Mouse (Mus musculus) heart, embryonic 10.5 days (tissue): Measurements from ENCODE around the gene Lamtor3. TPM values are rescaled to one million over a fixed set of nuclear protein-coding genes. Genes with fewer than 3 reads are reported as not detected.
A peak's percentile ranks its signal among the peaks of the same experiment; 100 is the strongest.
"Not testable (repeated sequence)": the region's sequence is repeated elsewhere in the genome, so short reads cannot be mapped to it uniquely, and the experiment has no call there.

Experiments
- DNase-seq: peaks from one replicate; pipeline ENCODE4 v3.0.0-alpha.2; 2017; ENCODE audit warnings: low spot score
- H3K27ac ChIP-seq: fragments of 300-500 bp; sonication (generic); 2 replicates; pipeline ENCODE4 v1.5.1; 2016; ENCODE audit warnings: mild to moderate bottlenecking
- H3K27me3 ChIP-seq: fragments of 300-500 bp; sonication (generic); 2 replicates; pipeline ENCODE4 v1.6.1; 2016; ENCODE audit warnings: mild to moderate bottlenecking; ENCODE audit not compliant: poor library complexity, insufficient read depth, severe bottlenecking
- H3K36me3 ChIP-seq: fragments of 300-500 bp; sonication (generic); 2 replicates; pipeline ENCODE4 v1.6.1; 2016; ENCODE audit warnings: mild to moderate bottlenecking, moderate library complexity
- H3K4me1 ChIP-seq: fragments of 300-500 bp; sonication (generic); 2 replicates; pipeline ENCODE4 v1.6.1; 2016; ENCODE audit warnings: mild to moderate bottlenecking
- H3K4me3 ChIP-seq: fragments of 300-500 bp; sonication (generic); 2 replicates; pipeline ENCODE4 v1.5.1; 2016; ENCODE audit warnings: mild to moderate bottlenecking, moderate library complexity
- H3K9me3 ChIP-seq: fragments of 300-500 bp; sonication (generic); 2 replicates; pipeline ENCODE4 v1.6.1; 2016; ENCODE audit warnings: mild to moderate bottlenecking, moderate library complexity
- WGBS: fragments of 180-500 bp; shearing (Covaris S2); methylation state at CpG from one replicate; pipeline ENCODE4 v1.1.7; 2016; 5-methylcytosine and 5-hydroxymethylcytosine counted together
- polyA plus RNA-seq: library from polyadenylated mRNA; unstranded; fragments of >200 nt; fragmentation: Nextera tagmentation; extraction: Ambion mirVana; gene quantifications from 2 replicates; pipeline ENCODE4 v1.2.1, GENCODE M21; 2016

The Lamtor3 gene
- polyA plus RNA-seq, 1 experiment from 2014 or later: 99.2 TPM

DNA sequence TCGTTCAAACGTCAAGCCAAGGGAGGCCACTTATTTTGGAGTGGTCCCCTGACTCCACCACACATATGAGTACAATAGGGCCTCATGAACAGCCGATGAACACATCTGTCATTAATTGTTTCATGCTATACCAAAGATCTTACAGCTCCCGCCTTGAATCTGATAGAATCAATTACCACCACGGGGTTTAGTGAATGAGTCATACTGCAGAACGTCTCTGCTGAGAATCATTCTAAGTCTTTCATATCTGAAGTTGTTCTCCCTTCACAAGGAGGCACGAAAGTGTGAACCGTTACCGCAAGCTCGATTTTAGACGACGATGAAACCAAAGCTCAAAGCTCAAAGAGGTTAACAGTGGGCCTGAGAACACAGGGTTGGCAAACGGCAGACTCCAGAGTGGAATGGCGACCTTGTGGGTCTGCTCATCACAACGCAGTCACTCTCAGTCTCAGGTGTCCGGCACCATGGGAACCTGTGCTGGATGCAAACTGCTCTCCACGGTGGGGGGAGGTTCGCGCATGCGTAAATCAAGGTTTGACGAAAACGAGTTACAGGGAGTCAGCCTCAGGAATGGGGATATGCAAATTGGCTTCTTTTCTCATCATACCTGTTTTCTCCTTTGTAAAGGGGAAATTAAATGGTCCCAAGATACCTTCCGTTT is 36.1 kb downstream of the Lamtor3 start:
- Histone ChIP-seq H3K36me3 (no peaks in the 10 kb centered on the region), H3K9me3 (no peaks in the 10 kb centered on the region), H3K27ac (no peak overlapping the region), H3K4me1 (peaks cover 30% of the 10 kb centered on the region), H3K27me3 (no peaks in the 10 kb centered on the region), H3K4me3 (no peak overlapping the region)
- WGBS: 61% methylated on average over 23 of the region's 23 CpGs
- no peak for DNase-seq

GRCm38 (mm10) chr3:137955560-137956081 is 37.3 kb downstream of the Lamtor3 start:
- Histone ChIP-seq H3K36me3 (no peaks in the 10 kb centered on the region), H3K4me1 (peaks cover 27% of the 10 kb centered on the region), H3K9me3 (no peaks in the 10 kb centered on the region), H3K27ac (peak overlapping the region; percentile 67), H3K27me3 (no peaks in the 10 kb centered on the region), H3K4me3 (peak overlapping the region; percentile 45)
- 21% methylated on average over 16 of the region's 16 CpGs for WGBS
- DNase-seq: peak; percentile 82

DNA sequence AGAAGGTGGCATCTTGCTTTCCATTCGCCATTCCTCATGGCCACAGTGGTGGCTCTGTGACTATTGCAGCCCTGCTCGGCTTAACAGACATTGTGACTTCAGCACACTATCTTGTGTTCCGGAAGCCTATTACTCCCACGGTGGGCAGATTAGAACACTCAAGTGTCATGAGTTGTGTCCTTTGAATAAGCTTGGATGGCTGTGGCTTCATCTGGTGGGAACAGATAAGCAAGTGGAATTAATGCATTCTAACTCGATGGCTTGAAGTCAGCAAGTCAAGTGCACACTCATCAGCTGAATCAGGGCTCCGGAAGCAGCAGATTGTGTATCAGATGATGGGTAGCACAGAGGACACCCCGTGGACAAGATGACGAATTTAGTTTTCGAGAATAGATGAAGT is 39.6 kb downstream of the Lamtor3 start:
- Histone ChIP-seq H3K4me1 (peaks cover 20% of the 10 kb centered on the region), H3K36me3 (no peaks in the 10 kb centered on the region), H3K27ac (no peak overlapping the region), H3K9me3 (no peaks in the 10 kb centered on the region), H3K27me3 (no peaks in the 10 kb centered on the region), H3K4me3 (no peak overlapping the region)
- DNase-seq: no peak
- 52% methylated on average over 9 of the region's 9 CpGs for WGBS

GRCm38 (mm10) chr3:137958352-137958751 is 40.0 kb downstream of the Lamtor3 start:
- Histone ChIP-seq H3K9me3 (no peaks in the 10 kb centered on the region), H3K4me1 (peaks cover 15% of the 10 kb centered on the region), H3K36me3 (no peaks in the 10 kb centered on the region), H3K4me3 (no peak overlapping the region), H3K27ac (no peak overlapping the region), H3K27me3 (no peaks in the 10 kb centered on the region)
- 89% methylated on average over 4 of the region's 4 CpGs for WGBS
- no peak for DNase-seq

DNA sequence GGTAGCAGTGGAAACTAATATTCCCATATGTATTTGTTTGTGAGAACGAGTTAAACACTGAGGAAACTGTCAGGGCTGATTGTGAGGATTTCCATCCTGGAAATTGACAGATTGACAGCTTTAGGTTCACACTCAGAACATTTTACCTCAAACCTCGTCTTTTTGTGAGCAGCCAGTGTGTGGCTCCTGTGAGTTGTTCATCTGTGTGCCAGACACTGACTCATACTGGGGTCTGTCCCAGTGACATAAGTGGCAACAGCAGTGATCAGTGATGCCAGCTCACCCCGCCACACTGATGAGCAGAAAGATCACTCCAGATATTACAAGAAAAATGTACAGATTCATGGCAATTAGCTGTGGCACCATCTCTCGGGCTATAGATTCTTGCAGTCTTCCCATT is 41.1 kb downstream of the Lamtor3 start:
- H3K4me1 ChIP-seq: peaks cover 12% of the 10 kb centered on the region; the same call in 1 of the 2 replicates
- WGBS: 70% methylated on average over 4 of the region's 4 CpGs
- H3K27ac ChIP-seq: no peak overlapping the region
- DNase-seq: no peak
- no peaks in the 10 kb centered on the region for H3K9me3 ChIP-seq
- no peaks in the 10 kb centered on the region for H3K36me3 ChIP-seq
- no peak overlapping the region for H3K4me3 ChIP-seq
- no peaks in the 10 kb centered on the region for H3K27me3 ChIP-seq

GRCm38 (mm10) chr3:137961736-137962385 is 43.6 kb downstream of the Lamtor3 start:
- 48% methylated on average over 8 of the region's 8 CpGs for WGBS
- 0 out of 2 replicates have a peak overlapping the region, but pooled peaks have one; percentile 23 for H3K27ac ChIP-seq

DNA sequence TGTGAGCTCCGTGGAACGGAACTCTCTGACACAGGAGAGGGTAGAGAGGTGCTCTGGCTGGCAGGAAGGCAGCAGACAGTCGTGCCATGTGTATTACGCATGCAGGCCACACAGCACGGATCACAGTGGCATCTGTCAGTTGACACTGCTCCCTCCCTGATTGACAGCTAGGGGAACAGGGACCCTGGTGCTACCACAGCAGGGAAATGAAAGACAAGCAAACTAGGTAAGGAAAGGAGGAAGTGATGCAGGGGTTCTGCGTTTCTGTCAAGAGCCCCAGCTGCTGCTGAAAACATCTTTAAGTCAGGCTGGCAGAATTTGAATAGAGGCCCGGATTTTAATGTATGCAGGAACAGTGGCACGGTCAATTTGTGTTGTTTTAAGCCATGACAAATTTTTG is 45.2 kb downstream of the Lamtor3 start:
- WGBS: 69% methylated on average over 8 of the region's 8 CpGs
- no peak overlapping the region for H3K4me3 ChIP-seq
- H3K27ac ChIP-seq: no peak overlapping the region
- no peaks in the 10 kb centered on the region for H3K36me3 ChIP-seq
- peaks cover 15% of the 10 kb centered on the region for H3K4me1 ChIP-seq
- H3K27me3 ChIP-seq: no peaks in the 10 kb centered on the region
- DNase-seq: no peak
- no peaks in the 10 kb centered on the region for H3K9me3 ChIP-seq

More at GRCm38 (mm10) chr3:137961736-137962385, 43.6 kb downstream of the Lamtor3 start:
- no peaks in the 10 kb centered on the region for H3K27me3 ChIP-seq
- no peaks in the 10 kb centered on the region for H3K9me3 ChIP-seq
- no peaks in the 10 kb centered on the region for H3K36me3 ChIP-seq
- H3K4me3 ChIP-seq: no peak overlapping the region
- peaks cover 12% of the 10 kb centered on the region; the same call in 1 of the 2 replicates for H3K4me1 ChIP-seq
- DNase-seq: no peak

DNA sequence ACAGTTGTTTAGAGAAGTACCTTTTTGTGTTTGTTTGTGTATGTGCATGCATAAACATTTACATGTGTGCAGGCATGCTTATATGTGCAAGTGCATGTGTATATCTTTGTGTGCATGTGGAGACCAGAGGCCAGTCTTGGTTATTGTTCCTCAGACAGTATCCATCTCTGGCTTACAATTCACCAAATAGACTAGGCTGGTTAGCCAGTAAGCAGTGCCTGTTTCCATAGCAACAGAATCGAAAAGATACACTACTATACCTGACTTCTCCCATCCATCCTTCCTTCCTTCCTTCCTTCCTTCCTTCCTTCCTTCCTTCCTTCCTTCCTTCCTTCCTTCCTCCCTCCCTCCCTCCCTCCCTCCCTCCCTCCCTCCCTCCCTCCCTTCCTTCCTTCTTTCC is 45.7 kb downstream of the Lamtor3 start:
- DNase-seq, H3K27ac ChIP-seq, H3K9me3 ChIP-seq, H3K4me3 ChIP-seq, H3K27me3 ChIP-seq, H3K36me3 ChIP-seq: not testable (repeated sequence)
- H3K4me1 ChIP-seq: peaks cover 20% of the 10 kb centered on the region
- WGBS: 76% methylated on average over 1 of the region's 1 CpGs

DNA sequence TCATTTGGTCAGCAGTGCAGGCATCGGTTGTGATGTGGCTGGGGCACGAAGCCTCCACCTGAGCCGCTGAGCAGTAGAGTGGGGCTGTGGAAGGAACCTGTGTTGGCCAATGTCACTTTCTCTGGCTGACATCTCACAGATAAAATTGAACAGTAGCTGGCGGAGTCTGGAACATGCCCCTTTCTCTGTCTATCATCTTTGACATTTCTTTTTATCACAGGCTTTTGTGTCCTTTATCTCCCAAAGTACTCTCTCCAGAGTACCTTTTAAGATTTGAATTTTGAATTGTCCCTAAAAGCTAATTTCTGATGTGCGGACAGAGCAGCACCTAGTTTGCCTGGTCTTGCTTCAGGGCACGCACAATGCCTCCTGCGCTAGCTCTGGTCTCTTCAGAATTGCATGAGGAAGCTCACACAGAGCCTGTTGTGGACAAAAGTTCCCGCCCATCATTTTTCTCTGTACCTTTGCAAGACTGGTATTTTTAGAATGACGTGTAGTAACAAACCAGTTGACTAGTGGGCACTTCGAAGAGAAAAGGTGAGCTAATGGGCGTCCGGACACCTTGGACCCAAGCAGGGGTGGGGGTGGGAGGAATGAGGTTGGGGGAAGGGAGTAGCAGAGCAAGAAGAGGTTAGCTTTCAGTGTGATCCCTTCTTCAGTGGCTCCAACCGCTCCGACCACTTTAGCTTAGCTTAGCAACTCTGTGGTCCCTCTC is 50.0 kb downstream of the Lamtor3 start:
- Histone ChIP-seq H3K27ac (peak overlapping the region; percentile 80), H3K4me3 (peak overlapping the region; percentile 22; the same call in 1 of the 2 replicates), H3K27me3 (no peaks in the 10 kb centered on the region), H3K9me3 (no peaks in the 10 kb centered on the region), H3K4me1 (peaks cover 33% of the 10 kb centered on the region), H3K36me3 (no peaks in the 10 kb centered on the region)
- WGBS: 51% methylated on average over 14 of the region's 14 CpGs
- peak; percentile 84 for DNase-seq

DNA sequence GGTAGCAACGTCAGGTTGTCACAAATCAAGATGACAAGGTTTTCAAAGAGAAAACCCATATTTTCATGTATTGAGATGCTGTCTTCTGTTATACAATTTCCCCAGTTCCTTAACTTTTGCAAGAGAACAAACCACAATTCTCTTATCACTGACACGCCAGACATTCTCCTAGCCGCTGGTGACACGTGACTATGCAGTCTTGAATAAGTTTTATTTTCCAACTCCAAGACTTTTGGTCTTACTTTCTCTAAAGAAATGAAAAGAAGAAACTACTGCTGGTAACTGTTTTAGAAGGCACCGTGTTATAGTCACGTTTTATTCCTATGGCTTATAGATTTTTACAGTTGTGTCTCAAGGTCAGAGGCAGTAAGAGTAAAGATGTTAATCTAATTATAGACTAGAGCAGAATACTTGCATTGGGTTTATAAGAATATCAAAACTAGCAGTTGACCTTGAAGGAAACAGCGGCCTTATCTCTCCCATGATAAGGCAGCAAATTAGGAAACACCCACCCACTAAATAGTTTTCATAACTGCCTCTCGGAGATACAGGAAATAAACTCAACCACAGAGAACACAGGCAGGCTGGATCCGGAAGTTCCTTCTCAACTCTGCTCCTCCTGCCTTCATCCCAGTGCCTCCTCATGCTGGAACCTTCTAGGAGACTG is 50.6 kb downstream of the Lamtor3 start:
- Histone ChIP-seq H3K36me3 (no peaks in the 10 kb centered on the region), H3K9me3 (no peaks in the 10 kb centered on the region), H3K27ac (peak overlapping the region; percentile 80), H3K27me3 (no peaks in the 10 kb centered on the region), H3K4me3 (peak overlapping the region; percentile 22; the same call in 1 of the 2 replicates), H3K4me1 (peaks cover 33% of the 10 kb centered on the region)
- DNase-seq: no peak
- 44% methylated on average over 9 of the region's 9 CpGs for WGBS

GRCm38 (mm10) chr3:137969951-137970350 is 51.6 kb downstream of the Lamtor3 start:
- Histone ChIP-seq H3K4me1 (peaks cover 33% of the 10 kb centered on the region), H3K9me3 (no peaks in the 10 kb centered on the region), H3K27me3 (no peaks in the 10 kb centered on the region), H3K4me3 (peak overlapping the region; percentile 29; the same call in 1 of the 2 replicates), H3K36me3 (no peaks in the 10 kb centered on the region), H3K27ac (peak overlapping the region; percentile 60)
- 45% methylated on average over 12 of the region's 12 CpGs for WGBS
- no peak for DNase-seq

- no peak for DNase-seq
- peaks cover 34% of the 10 kb centered on the region for H3K4me1 ChIP-seq
- 62% methylated on average over 5 of the region's 5 CpGs for WGBS
- no peak overlapping the region for H3K4me3 ChIP-seq
- 0 out of 2 replicates have a peak overlapping the region, but pooled peaks have one; percentile 23 for H3K27ac ChIP-seq
- H3K9me3 ChIP-seq: no peaks in the 10 kb centered on the region
- H3K27me3 ChIP-seq: no peaks in the 10 kb centered on the region
- H3K36me3 ChIP-seq: no peaks in the 10 kb centered on the region
Observed at GRCm38 (mm10) chr3:137972224-137972623, 53.9 kb downstream of the Lamtor3 start.
